ENCODE assay signal across 8 mouse cellular contexts in the genomic region with DNA sequence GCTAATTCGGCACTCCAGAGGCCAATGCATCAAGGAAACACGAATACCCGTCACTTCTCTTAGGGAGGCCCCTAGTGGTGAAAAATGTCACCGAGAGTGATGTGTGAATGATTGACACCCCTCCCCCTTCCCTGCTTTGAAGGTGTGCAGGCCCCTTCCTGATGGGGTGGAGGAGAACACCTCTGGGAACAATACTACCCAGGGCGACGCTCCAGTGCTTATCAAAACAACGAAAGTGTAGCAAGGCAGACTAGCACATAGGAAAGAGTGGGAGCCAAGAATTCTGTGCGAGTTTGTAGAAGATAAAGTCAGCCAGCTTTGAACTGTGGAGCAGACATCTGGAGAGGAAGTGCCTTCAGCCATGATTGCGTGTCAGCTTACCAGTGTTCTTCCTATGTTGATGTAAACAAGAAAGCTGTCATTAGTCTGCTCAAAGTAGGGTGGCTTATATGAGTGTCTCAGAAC. TPM values are rescaled to one million over a fixed set of nuclear protein-coding genes. Genes with fewer than 3 reads are reported as not detected.
DNase-seq lines count a peak whose midpoint lies in the region; ATAC-seq and TF ChIP-seq lines count a peak whose summit lies in the region.

No protein-coding gene starts in this region.

- no peak overlapping the region for H3K4me2 ChIP-seq in kidney, embryonic 16.5 days (replicated peaks; ENCODE audit: low read depth, low read length)
- H3K4me2 ChIP-seq in forebrain, embryonic 13.5 days: no peak overlapping the region

- peaks cover 5% of the 10 kb centered on the region; the same call in 1 of the 2 replicates for H3K4me1 ChIP-seq in E14TG2a.4 (replicated peaks; ENCODE audit: low read depth, low read length)
- H3K4me1 ChIP-seq in kidney, embryonic 16.5 days (ENCODE audit: insufficient read depth, low read length): peaks cover 9% of the 10 kb centered on the region; the same call in 1 of the 2 replicates
- no peaks in the 10 kb centered on the region for H3K4me1 ChIP-seq in forebrain, embryonic 13.5 days

- H3K4me3 ChIP-seq in E14TG2a.4 (replicated peaks; ENCODE audit: low read length): no peak overlapping the region
- no peak overlapping the region for H3K4me3 ChIP-seq in kidney, embryonic 16.5 days (ENCODE audit: low read length)
- no peak overlapping the region for H3K4me3 ChIP-seq in forebrain, embryonic 13.5 days

- H3K27ac ChIP-seq in kidney, embryonic 16.5 days (ENCODE audit: low read length): peak overlapping the region; percentile 43
- no peak overlapping the region for H3K27ac ChIP-seq in forebrain, embryonic 13.5 days

- H3K36me3 ChIP-seq in E14TG2a.4 (ENCODE audit: insufficient read depth, low read length): no peaks in the 10 kb centered on the region
- H3K36me3 ChIP-seq in kidney, embryonic 16.5 days (ENCODE audit: insufficient read depth, low read length): no peaks in the 10 kb centered on the region
- no peaks in the 10 kb centered on the region for H3K36me3 ChIP-seq in forebrain, embryonic 13.5 days (ENCODE audit: poor library complexity, severe bottlenecking)

- DNase-seq in 3T3-L1 (ENCODE audit: low read depth, low spot score): peak; percentile 20
- peak; percentile 67 to 73 for DNase-seq in lung, postnatal 4 days
- DNase-seq in yolk sac, embryonic 10.5 days (ENCODE audit: low spot score): peak; percentile 43
- no peak for DNase-seq in frontal cortex, postnatal 25 days (ENCODE audit: low spot score in 2 of 2)

- TF ChIP-seq CTCF in E14TG2a.4 (conservative IDR thresholded peaks at IDR 0.05; ENCODE audit: low read length): peak; percentile 49

- WGBS in kidney, embryonic 16.5 days: 10% methylated on average over 9 of the region's 9 CpGs
- 40% methylated on average over 9 of the region's 9 CpGs for WGBS in forebrain, embryonic 13.5 days

- ATAC-seq in erythroblast, adult 5-6 weeks (replicated peaks; ENCODE audit: low FRiP score, poor library complexity, severe bottlenecking): peak; percentile 69
- peak; percentile 77 for ATAC-seq in kidney, embryonic 16.5 days (ENCODE audit: low FRiP score, low TSS enrichment)
- ATAC-seq in forebrain, embryonic 13.5 days: no peak

- H3K9ac ChIP-seq in kidney, embryonic 16.5 days (replicated peaks; ENCODE audit: low read length): no peak overlapping the region
- H3K9ac ChIP-seq in forebrain, embryonic 13.5 days: no peak overlapping the region

- no peaks in the 10 kb centered on the region for H3K27me3 ChIP-seq in E14TG2a.4 (ENCODE audit: insufficient read depth, low read length)
- no peaks in the 10 kb centered on the region for H3K27me3 ChIP-seq in kidney, embryonic 16.5 days (ENCODE audit: insufficient read depth, low read length)
- no peaks in the 10 kb centered on the region for H3K27me3 ChIP-seq in forebrain, embryonic 13.5 days

- H3K9me3 ChIP-seq in E14TG2a.4 (ENCODE audit: low read length): no peaks in the 10 kb centered on the region
- no peaks in the 10 kb centered on the region for H3K9me3 ChIP-seq in kidney, embryonic 16.5 days (ENCODE audit: low read length)
- no peaks in the 10 kb centered on the region for H3K9me3 ChIP-seq in forebrain, embryonic 13.5 days (replicated peaks)

RNA-seq across cellular contexts. Expression of gene Wipi1, which starts 50.9 kb away (rescaled TPM):
- total RNA-seq in erythroblast, adult 5-6 weeks (2015; ENCODE audit: low replicate concordance): 20.1 and 24.0 TPM in 2 replicates
- total RNA-seq in erythroblast, adult 5-6 weeks (2017; ENCODE audit: low replicate concordance): 21.0 and 25.6 TPM in 2 replicates
- 35.8 and 36.4 TPM in 2 replicates for polyA plus RNA-seq in kidney, embryonic 16.5 days (2015; fragmentation: Nextera tagmentation; extraction: Ambion mirVana)
- polyA plus RNA-seq in forebrain, embryonic 13.5 days (2015; fragmentation: Nextera tagmentation; extraction: Ambion mirVana): 8.8 and 10.7 TPM in 2 replicates

Comparison
In these comparisons a context has a peak if more than half of its experiments do, and no peak if none do; other contexts are left out.
1. DNase-seq: peak in 3T3-L1 (single experiment), lung, postnatal 4 days (2 of 2) and yolk sac, embryonic 10.5 days (single experiment); none in frontal cortex, postnatal 25 days (0 of 2).